8 mouse cellular contexts compared by ENCODE assay signal in the genomic region with DNA sequence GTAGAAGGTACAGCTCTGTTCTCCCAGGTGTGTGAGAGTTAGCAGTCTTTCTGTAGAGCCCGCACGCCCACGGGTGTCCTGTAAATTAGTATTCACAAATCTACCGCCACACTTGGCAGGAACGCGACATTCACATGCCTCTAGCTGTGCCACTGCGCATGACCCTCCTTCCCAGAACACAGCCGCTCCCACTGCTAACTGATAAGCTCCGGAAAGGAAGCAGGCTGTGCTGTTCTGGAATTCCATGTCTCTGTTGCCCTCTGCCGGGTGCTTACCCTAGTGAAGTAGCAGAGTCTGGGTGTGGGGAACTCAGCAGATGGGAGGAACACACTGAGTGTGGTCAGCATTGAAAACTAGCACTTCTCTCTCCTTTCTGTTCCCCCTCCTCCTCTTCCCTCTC. TPM values are rescaled to one million over a fixed set of nuclear protein-coding genes. Genes with fewer than 3 reads are reported as not detected.
DNase-seq lines count a peak whose midpoint lies in the region; ATAC-seq and TF ChIP-seq lines count a peak whose summit lies in the region.

No protein-coding gene starts in this region.

- no peaks in the 10 kb centered on the region for H3K27me3 ChIP-seq in embryonic facial prominence, embryonic 14.5 days (replicated peaks; ENCODE audit: control insufficient read depth, insufficient read depth, low read length)
- no peaks in the 10 kb centered on the region for H3K27me3 ChIP-seq in kidney, adult 2 months (replicated peaks; ENCODE audit: control insufficient read depth, insufficient read depth, low read length)
- no peaks in the 10 kb centered on the region for H3K27me3 ChIP-seq in limb, embryonic 10.5 days (ENCODE audit: low read depth, poor library complexity, severe bottlenecking)
- no peaks in the 10 kb centered on the region for H3K27me3 ChIP-seq in midbrain, embryonic 11.5 days (ENCODE audit: control insufficient read depth, insufficient read depth, low read length)
- no peaks in the 10 kb centered on the region for H3K27me3 ChIP-seq in small intestine, adult 2 months (ENCODE audit: control insufficient read depth, insufficient read depth, low read length)

- H3K36me3 ChIP-seq in embryonic facial prominence, embryonic 14.5 days (ENCODE audit: control insufficient read depth, insufficient read depth, low read length): no peaks in the 10 kb centered on the region
- H3K36me3 ChIP-seq in kidney, adult 2 months (ENCODE audit: control insufficient read depth, insufficient read depth, low read length): no peaks in the 10 kb centered on the region
- H3K36me3 ChIP-seq in limb, embryonic 10.5 days: no peaks in the 10 kb centered on the region
- H3K36me3 ChIP-seq in midbrain, embryonic 11.5 days (ENCODE audit: control insufficient read depth, insufficient read depth, low read length): no peaks in the 10 kb centered on the region
- no peaks in the 10 kb centered on the region for H3K36me3 ChIP-seq in small intestine, adult 2 months (ENCODE audit: control insufficient read depth, insufficient read depth, low read length)

- peak; percentile 77 for TF ChIP-seq CTCF in kidney, adult 2 months (conservative IDR thresholded peaks at IDR 0.05; ENCODE audit: insufficient read depth, insufficient read length, low read depth, low read length)
- peak; percentile 60; the same call in 1 of the 2 replicates for TF ChIP-seq CTCF in small intestine, adult 2 months (IDR thresholded peaks at IDR 0.05; ENCODE audit: extremely low read depth, insufficient read length, insufficient replicate concordance, low read depth, low read length)

- H3K9ac ChIP-seq in embryonic facial prominence, embryonic 14.5 days (ENCODE audit: low read depth, low read length): no peak overlapping the region
- no peak overlapping the region for H3K9ac ChIP-seq in midbrain, embryonic 11.5 days (ENCODE audit: low read length)

- TF ChIP-seq POLR2A in kidney, adult 2 months (IDR thresholded peaks at IDR 0.05; ENCODE audit: low read depth, low read length): no peak
- no peak for TF ChIP-seq POLR2A in small intestine, adult 2 months (IDR thresholded peaks at IDR 0.05; ENCODE audit: low read depth, low read length)

- peak; percentile 86 for ATAC-seq in embryonic facial prominence, embryonic 14.5 days (ENCODE audit: low read depth)
- ATAC-seq in midbrain, embryonic 11.5 days (ENCODE audit: low FRiP score): peak; percentile 69

- H3K4me2 ChIP-seq in embryonic facial prominence, embryonic 14.5 days (ENCODE audit: low read depth, low read length): peak overlapping the region; percentile 47
- peak overlapping the region; percentile 25; the same call in 1 of the 2 replicates for H3K4me2 ChIP-seq in midbrain, embryonic 11.5 days

- no peak overlapping the region for H3K27ac ChIP-seq in embryonic facial prominence, embryonic 14.5 days (replicated peaks; ENCODE audit: low read depth, low read length)
- H3K27ac ChIP-seq in kidney, adult 2 months (ENCODE audit: insufficient read depth, low read depth, low read length): peak overlapping the region; percentile 61
- H3K27ac ChIP-seq in limb, embryonic 10.5 days: no peak overlapping the region
- no peak overlapping the region for H3K27ac ChIP-seq in midbrain, embryonic 11.5 days (ENCODE audit: low read depth, low read length)
- 0 out of 2 replicates have a peak overlapping the region, but pooled peaks have one; percentile 29 for H3K27ac ChIP-seq in small intestine, adult 2 months (ENCODE audit: insufficient read depth, low read depth, low read length)

- DNase-seq in spleen, adult 18-20 months: peak; percentile 25 to 43
- DNase-seq in spleen, adult 12 weeks (ENCODE audit: low spot score): no peak
- peak; percentile 91 for DNase-seq in embryonic facial prominence, embryonic 14.5 days (ENCODE audit: low spot score)
- peak; percentile 93 for DNase-seq in heart, adult 8-10 months (ENCODE audit: low spot score)
- peak; percentile 94 for DNase-seq in kidney, adult 2 months
- peak; percentile 50 for DNase-seq in limb, embryonic 10.5 days (ENCODE audit: low spot score)
- DNase-seq in midbrain, embryonic 11.5 days (ENCODE audit: low spot score, missing footprints): no peak

- H3K9me3 ChIP-seq in embryonic facial prominence, embryonic 14.5 days (ENCODE audit: control insufficient read depth, low read length): no peaks in the 10 kb centered on the region
- H3K9me3 ChIP-seq in limb, embryonic 10.5 days (replicated peaks): no peaks in the 10 kb centered on the region
- no peaks in the 10 kb centered on the region for H3K9me3 ChIP-seq in midbrain, embryonic 11.5 days (ENCODE audit: control insufficient read depth, low read length)

- peaks cover 7% of the 10 kb centered on the region; the same call in 1 of the 2 replicates for H3K4me1 ChIP-seq in embryonic facial prominence, embryonic 14.5 days (ENCODE audit: control insufficient read depth, insufficient read depth, low read length)
- H3K4me1 ChIP-seq in kidney, adult 2 months (ENCODE audit: control insufficient read depth, insufficient read depth, low read length): peaks cover 18% of the 10 kb centered on the region
- H3K4me1 ChIP-seq in limb, embryonic 10.5 days: peaks cover 10% of the 10 kb centered on the region
- H3K4me1 ChIP-seq in midbrain, embryonic 11.5 days (ENCODE audit: control insufficient read depth, insufficient read depth, low read length): peaks cover 12% of the 10 kb centered on the region
- peaks cover 9% of the 10 kb centered on the region for H3K4me1 ChIP-seq in small intestine, adult 2 months (ENCODE audit: control insufficient read depth, insufficient read depth, insufficient read length, low read length)

- no peak overlapping the region for H3K4me3 ChIP-seq in embryonic facial prominence, embryonic 14.5 days (ENCODE audit: low read depth, low read length)
- H3K4me3 ChIP-seq in kidney, adult 2 months (ENCODE audit: insufficient read depth, low read depth, low read length): no peak overlapping the region
- peak overlapping the region; percentile 15; the same call in 1 of the 2 replicates for H3K4me3 ChIP-seq in limb, embryonic 10.5 days
- no peak overlapping the region for H3K4me3 ChIP-seq in midbrain, embryonic 11.5 days (ENCODE audit: low read depth, low read length)
- no peak overlapping the region for H3K4me3 ChIP-seq in small intestine, adult 2 months (ENCODE audit: low read depth, low read length)

- WGBS in embryonic facial prominence, embryonic 14.5 days: 7% methylated on average over 10 of the region's 10 CpGs
- WGBS in kidney, adult 2 months: 3% methylated on average over 10 of the region's 10 CpGs
- WGBS in limb, embryonic 10.5 days: 20% methylated on average over 10 of the region's 10 CpGs
- 27% methylated on average over 10 of the region's 10 CpGs for WGBS in midbrain, embryonic 11.5 days
- 1% methylated on average over 10 of the region's 10 CpGs for WGBS in small intestine, adult 2 months

RNA-seq across cellular contexts. Expression of gene Trpm1, which starts 2.1 kb away (rescaled TPM):
- polyA plus RNA-seq in embryonic facial prominence, embryonic 14.5 days (2014; fragmentation: Nextera tagmentation; extraction: Ambion mirVana): 1.7 and 1.8 TPM in 2 replicates
- under 1 TPM in 2 of 4 experiments, not detected in 2; 0.31 to 0.66 TPM for total RNA-seq in heart, adult 8-10 months (2022)
- 0.31 and 0.60 TPM in 2 replicates for polyA plus RNA-seq in kidney, adult 2 months (2012; rRNA removed)
- 3.6 TPM in 2 replicates for polyA plus RNA-seq in limb, embryonic 10.5 days (2016; fragmentation: Nextera tagmentation; extraction: Ambion mirVana)
- 0.37 and 0.41 TPM in 2 replicates for polyA plus RNA-seq in midbrain, embryonic 11.5 days (2014; fragmentation: Nextera tagmentation; extraction: Ambion mirVana)
- 0.05 TPM in 1 of 2 replicates, not detected in the other for polyA plus RNA-seq in small intestine, adult 2 months (2012; rRNA removed)

Comparison
In these comparisons a context has a peak if more than half of its experiments do, and no peak if none do; other contexts are left out.
1. DNase-seq: peak in spleen, adult 18-20 months (2 of 2), embryonic facial prominence, embryonic 14.5 days (single experiment), heart, adult 8-10 months (single experiment), kidney, adult 2 months (single experiment) and limb, embryonic 10.5 days (single experiment); none in spleen, adult 12 weeks (single experiment) and midbrain, embryonic 11.5 days (single experiment).
2. H3K27ac ChIP-seq: peak in kidney, adult 2 months (single experiment) and small intestine, adult 2 months (single experiment); none in embryonic facial prominence, embryonic 14.5 days (single experiment), limb, embryonic 10.5 days (single experiment) and midbrain, embryonic 11.5 days (single experiment).